In genomic region chr8:34562278-34562677, GRCm38 (mm10) we compare ENCODE assay signal across 18 mouse cellular contexts.
A peak's percentile ranks its signal among the peaks of the same experiment; 100 is the strongest.
DNase-seq lines count a peak whose midpoint lies in the region; ATAC-seq and TF ChIP-seq lines count a peak whose summit lies in the region.
"Had no signal": no experiment of that assay in that cellular context is flagged by ENCODE, and none has a peak within 500 bp of the region (broad histone marks: within the 10 kb centered on the region; RNA-seq: fewer than 3 reads in every experiment).

No protein-coding gene starts in this region.

- ATAC-seq in forebrain, embryonic 15.5 days (replicated peaks): no peak
- ATAC-seq: intestine, postnatal 0 days had no signal

- no peak overlapping the region for H3K9ac ChIP-seq in liver, adult 2 months (ENCODE audit: low read depth, low read length)
- H3K9ac ChIP-seq in forebrain, embryonic 15.5 days (replicated peaks): no peak overlapping the region
- H3K9ac ChIP-seq: embryonic facial prominence, embryonic 13.5 days; hindbrain, embryonic 13.5 days; liver, embryonic 14.5 days had no signal

- H3K4me1 ChIP-seq in heart, embryonic 10.5 days: 0 out of 2 replicates have a peak, but pooled peaks cover 3% of the 10 kb centered on the region
- no peaks in the 10 kb centered on the region for H3K4me1 ChIP-seq in liver, adult 2 months (ENCODE audit: control insufficient read depth, insufficient read depth, low read length)
- H3K4me1 ChIP-seq in forebrain, embryonic 15.5 days: no peaks in the 10 kb centered on the region
- H3K4me1 ChIP-seq: embryonic facial prominence, embryonic 13.5 days had no signal

- DNase-seq in heart, postnatal 4 days: peak; percentile 11
- DNase-seq in heart, embryonic 10.5 days (ENCODE audit: low spot score): no peak
- DNase-seq in liver, adult 2 months (ENCODE audit: extremely low read depth, low read depth, low spot score): peak; percentile 8
- DNase-seq in liver: no peak
- DNase-seq in adrenal gland, postnatal 25 days: peak; percentile 10
- DNase-seq in forelimb bud, embryonic 11.5 days (ENCODE audit: low read depth, low spot score): peak; percentile 43
- DNase-seq in frontal cortex, postnatal 36 days (ENCODE audit: low spot score in 2 of 2): no peak
- DNase-seq: cerebellum, postnatal 10 days; lung, postnatal 36 days; midbrain, embryonic 14.5 days; right cerebral cortex, postnatal 25 days; thymus, adult 18-20 months had no signal

- H3K27me3 ChIP-seq in heart, embryonic 10.5 days (ENCODE audit: insufficient read depth, poor library complexity, severe bottlenecking): no peaks in the 10 kb centered on the region
- H3K27me3 ChIP-seq in liver, adult 2 months (ENCODE audit: control insufficient read depth, insufficient read depth, low read length): no peaks in the 10 kb centered on the region
- H3K27me3 ChIP-seq in forebrain, embryonic 15.5 days: no peaks in the 10 kb centered on the region
- H3K27me3 ChIP-seq: embryonic facial prominence, embryonic 13.5 days; hindbrain, embryonic 13.5 days had no signal

- no peak overlapping the region for H3K27ac ChIP-seq in heart, embryonic 10.5 days
- H3K27ac ChIP-seq in liver, adult 2 months (replicated peaks; ENCODE audit: insufficient read depth, low read depth, low read length): no peak overlapping the region
- H3K27ac ChIP-seq in forebrain, embryonic 15.5 days (replicated peaks): no peak overlapping the region
- H3K27ac ChIP-seq: embryonic facial prominence, embryonic 13.5 days; forebrain, embryonic 10.5 days; hindbrain, embryonic 13.5 days; liver, embryonic 14.5 days had no signal

- H3K4me3 ChIP-seq in heart, embryonic 10.5 days: no peak overlapping the region
- no peak overlapping the region for H3K4me3 ChIP-seq in liver, adult 2 months (ENCODE audit: insufficient read depth, low read depth, low read length)
- no peak overlapping the region for H3K4me3 ChIP-seq in forebrain, embryonic 15.5 days
- H3K4me3 ChIP-seq: embryonic facial prominence, embryonic 13.5 days; forebrain, embryonic 10.5 days; hindbrain, embryonic 13.5 days had no signal

- no peak for TF ChIP-seq POLR2A in liver, adult 2 months (IDR thresholded peaks at IDR 0.05; ENCODE audit: extremely low read depth, insufficient read depth, low read length)

- H3K36me3 ChIP-seq in heart, embryonic 10.5 days: no peaks in the 10 kb centered on the region
- no peaks in the 10 kb centered on the region for H3K36me3 ChIP-seq in liver, adult 2 months (ENCODE audit: control insufficient read depth, insufficient read depth, low read length)
- no peaks in the 10 kb centered on the region for H3K36me3 ChIP-seq in forebrain, embryonic 15.5 days
- H3K36me3 ChIP-seq: embryonic facial prominence, embryonic 13.5 days; forebrain, embryonic 10.5 days; hindbrain, embryonic 13.5 days had no signal

- H3K9me3 ChIP-seq in heart, embryonic 10.5 days: no peaks in the 10 kb centered on the region
- H3K9me3 ChIP-seq in forebrain, embryonic 15.5 days: no peaks in the 10 kb centered on the region
- H3K9me3 ChIP-seq: embryonic facial prominence, embryonic 13.5 days; forebrain, embryonic 10.5 days; hindbrain, embryonic 13.5 days had no signal

- 60% methylated on average over 8 of the region's 8 CpGs for WGBS in heart, embryonic 10.5 days
- WGBS in liver, adult 2 months: 52% methylated on average over 8 of the region's 8 CpGs
- WGBS in forebrain, embryonic 15.5 days: 79% methylated on average over 8 of the region's 8 CpGs

- H3K4me2 ChIP-seq in forebrain, embryonic 15.5 days (replicated peaks): no peak overlapping the region
- H3K4me2 ChIP-seq: embryonic facial prominence, embryonic 13.5 days; hindbrain, embryonic 13.5 days had no signal

- H3K79me2 ChIP-seq in liver, adult 2 months (ENCODE audit: control insufficient read depth, insufficient read depth, low read length): no peaks in the 10 kb centered on the region

- no peak for TF ChIP-seq CTCF in liver, adult 2 months (IDR thresholded peaks at IDR 0.05; ENCODE audit: low read depth, low read length)

Comparison
In these comparisons a context has a peak if more than half of its experiments do, and no peak if none do; other contexts are left out.
1. DNase-seq: peak in heart, postnatal 4 days (single experiment), liver, adult 2 months (single experiment), adrenal gland, postnatal 25 days (single experiment) and forelimb bud, embryonic 11.5 days (single experiment); none in heart, embryonic 10.5 days (single experiment), liver (single experiment) and frontal cortex, postnatal 36 days (0 of 2).